Mouse (Mus musculus): ENCODE results near the gene Crat. TPM values are rescaled to one million over a fixed set of nuclear protein-coding genes. Genes with fewer than 3 reads are reported as not detected.

The Crat gene
- polyA plus RNA-seq, 1 experiment from 2014 or later, result 30.9 TPM

- no peak overlapping the region for H3K4me2 ChIP-seq
- no peak overlapping the region for H3K4me3 ChIP-seq (replicated peaks)
- H3K36me3 ChIP-seq, result peaks cover 94% of the 10 kb centered on the region
- H3K9me3 ChIP-seq (replicated peaks), result no peaks in the 10 kb centered on the region
- 82% methylated on average over 4 of the region's 4 CpGs for WGBS
- no peak overlapping the region for H3K27ac ChIP-seq
- no peak for ATAC-seq (replicated peaks; ENCODE audit: low FRiP score)
- no peaks in the 10 kb centered on the region for H3K27me3 ChIP-seq
- H3K9ac ChIP-seq, result no peak overlapping the region
- no peaks in the 10 kb centered on the region for H3K4me1 ChIP-seq
Measured at GRCm38 (mm10) chr2:30381377-30381725, 34.3 kb downstream of the Crat start.

GRCm38 (mm10) chr2:30380564-30381376 is 34.8 kb downstream of the Crat start:
- Histone ChIP-seq H3K4me3 (replicated peaks) (no peak overlapping the region), H3K9ac (no peak overlapping the region), H3K27me3 (no peaks in the 10 kb centered on the region), H3K4me1 (no peaks in the 10 kb centered on the region), H3K27ac (no peak overlapping the region), H3K4me2 (no peak overlapping the region), H3K9me3 (replicated peaks) (no peaks in the 10 kb centered on the region), H3K36me3 (peaks cover 98% of the 10 kb centered on the region)
- 88% methylated on average over 10 of the region's 10 CpGs for WGBS
- ATAC-seq (replicated peaks; ENCODE audit: low FRiP score), result no peak

- Histone ChIP-seq H3K27ac (no peak overlapping the region), H3K4me2 (no peak overlapping the region), H3K4me3 (replicated peaks) (no peak overlapping the region), H3K27me3 (no peaks in the 10 kb centered on the region), H3K4me1 (no peaks in the 10 kb centered on the region), H3K9ac (no peak overlapping the region), H3K9me3 (replicated peaks) (no peaks in the 10 kb centered on the region), H3K36me3 (peaks cover 95% of the 10 kb centered on the region)
- no peak for ATAC-seq (replicated peaks; ENCODE audit: low FRiP score)
- WGBS, result 81% methylated on average over 7 of the region's 7 CpGs
Measured at GRCm38 (mm10) chr2:30379307-30379706, 36.3 kb downstream of the Crat start.

GRCm38 (mm10) chr2:30377721-30378120 is 37.9 kb downstream of the Crat start:
- Histone ChIP-seq H3K27ac (no peak overlapping the region), H3K4me2 (no peak overlapping the region), H3K9me3 (replicated peaks) (no peaks in the 10 kb centered on the region), H3K36me3 (peaks cover 94% of the 10 kb centered on the region), H3K4me3 (replicated peaks) (no peak overlapping the region), H3K4me1 (no peaks in the 10 kb centered on the region), H3K9ac (no peak overlapping the region), H3K27me3 (no peaks in the 10 kb centered on the region)
- 87% methylated on average over 5 of the region's 5 CpGs for WGBS
- ATAC-seq (replicated peaks; ENCODE audit: low FRiP score), result no peak

GRCm38 (mm10) chr2:30375893-30376292 is 39.7 kb downstream of the Crat start:
- H3K9ac ChIP-seq, result no peak overlapping the region
- H3K27ac ChIP-seq, result no peak overlapping the region
- 94% methylated on average over 10 of the region's 10 CpGs for WGBS
- H3K27me3 ChIP-seq, result no peaks in the 10 kb centered on the region
- H3K9me3 ChIP-seq (replicated peaks), result no peaks in the 10 kb centered on the region
- H3K4me1 ChIP-seq, result no peaks in the 10 kb centered on the region
- ATAC-seq (replicated peaks; ENCODE audit: low FRiP score), result no peak
- peaks cover 94% of the 10 kb centered on the region for H3K36me3 ChIP-seq
- no peak overlapping the region for H3K4me3 ChIP-seq (replicated peaks)
- H3K4me2 ChIP-seq, result no peak overlapping the region

- Histone ChIP-seq H3K36me3 (peaks cover 96% of the 10 kb centered on the region), H3K4me2 (no peak overlapping the region), H3K27ac (no peak overlapping the region), H3K27me3 (no peaks in the 10 kb centered on the region), H3K4me1 (no peaks in the 10 kb centered on the region), H3K9me3 (replicated peaks) (no peaks in the 10 kb centered on the region), H3K4me3 (replicated peaks) (no peak overlapping the region), H3K9ac (no peak overlapping the region)
- WGBS, result 90% methylated on average over 5 of the region's 5 CpGs
- ATAC-seq (replicated peaks; ENCODE audit: low FRiP score), result no peak
Measured at GRCm38 (mm10) chr2:30372726-30373125, 42.9 kb downstream of the Crat start.

GRCm38 (mm10) chr2:30371544-30371943 is 44.1 kb downstream of the Crat start:
- H3K4me2 ChIP-seq, result no peak overlapping the region
- ATAC-seq (replicated peaks; ENCODE audit: low FRiP score), result no peak
- 96% methylated on average over 8 of the region's 8 CpGs for WGBS
- no peaks in the 10 kb centered on the region for H3K9me3 ChIP-seq (replicated peaks)
- H3K27me3 ChIP-seq, result no peaks in the 10 kb centered on the region
- H3K4me3 ChIP-seq (replicated peaks), result no peak overlapping the region
- H3K9ac ChIP-seq, result no peak overlapping the region
- H3K4me1 ChIP-seq, result no peaks in the 10 kb centered on the region
- no peak overlapping the region for H3K27ac ChIP-seq
- H3K36me3 ChIP-seq, result peaks cover 93% of the 10 kb centered on the region

- Histone ChIP-seq H3K4me3 (replicated peaks) (no peak overlapping the region), H3K36me3 (peaks cover 43% of the 10 kb centered on the region), H3K9ac (0 out of 2 replicates have a peak overlapping the region, but pooled peaks have one; percentile 73), H3K4me2 (no peak overlapping the region), H3K4me1 (peaks cover 19% of the 10 kb centered on the region), H3K27ac (no peak overlapping the region), H3K27me3 (no peaks in the 10 kb centered on the region), H3K9me3 (replicated peaks) (no peaks in the 10 kb centered on the region)
- ATAC-seq (replicated peaks; ENCODE audit: low FRiP score), result no peak
- WGBS, result 71% methylated on average over 5 of the region's 5 CpGs
Measured at GRCm38 (mm10) chr2:30366203-30366602, 49.4 kb downstream of the Crat start.

GRCm38 (mm10) chr2:30365281-30366069 is 50.1 kb downstream of the Crat start:
- Histone ChIP-seq H3K27me3 (no peaks in the 10 kb centered on the region), H3K36me3 (peaks cover 36% of the 10 kb centered on the region), H3K4me2 (peak overlapping the region; percentile 82), H3K4me1 (peaks cover 19% of the 10 kb centered on the region), H3K9ac (peak overlapping the region; percentile 73), H3K4me3 (replicated peaks) (peak overlapping the region; percentile 61), H3K9me3 (replicated peaks) (no peaks in the 10 kb centered on the region), H3K27ac (no peak overlapping the region)
- no peak for ATAC-seq (replicated peaks; ENCODE audit: low FRiP score)
- 87% methylated on average over 2 of the region's 2 CpGs for WGBS

- WGBS, result under 1% methylated on average over 54 of the region's 54 CpGs
Measured at GRCm38 (mm10) chr2:30363773-30364650, 51.6 kb downstream of the Crat start, which contains the start of gene Miga2. Miga2 (plus strand) TSS chr2:30364233.

GRCm38 (mm10) chr2:30362865-30363264 is 52.7 kb downstream of the Crat start:
- Histone ChIP-seq H3K4me2 (no peak overlapping the region), H3K27me3 (no peaks in the 10 kb centered on the region), H3K27ac (no peak overlapping the region), H3K9me3 (replicated peaks) (no peaks in the 10 kb centered on the region), H3K9ac (no peak overlapping the region), H3K36me3 (peaks cover 10% of the 10 kb centered on the region), H3K4me3 (replicated peaks) (no peak overlapping the region), H3K4me1 (peaks cover 32% of the 10 kb centered on the region)
- no peak for ATAC-seq (replicated peaks; ENCODE audit: low FRiP score)
- WGBS, result 79% methylated on average over 5 of the region's 5 CpGs

More at GRCm38 (mm10) chr2:30363773-30364650, 51.6 kb downstream of the Crat start, which contains the start of gene Miga2:
- no peaks in the 10 kb centered on the region for H3K9me3 ChIP-seq (replicated peaks)
- H3K36me3 ChIP-seq, result peaks cover 21% of the 10 kb centered on the region
- peak within 1 kb of the TSS; percentile 61 for H3K4me3 ChIP-seq (replicated peaks)
- H3K27me3 ChIP-seq, result no peaks in the 10 kb centered on the region
- H3K4me1 ChIP-seq, result peaks cover 22% of the 10 kb centered on the region
- H3K27ac ChIP-seq, result peak within 1 kb of the TSS; percentile 78
- peak; percentile 99 for ATAC-seq (replicated peaks; ENCODE audit: low FRiP score)
- H3K4me2 ChIP-seq, result peak within 1 kb of the TSS; percentile 82
- H3K9ac ChIP-seq, result peak within 1 kb of the TSS; percentile 73
